Mouse (Mus musculus) intestine, embryonic 14.5 days (tissue): Measurements from ENCODE around the gene Lrrc72. TPM values are rescaled to one million over a fixed set of nuclear protein-coding genes. Genes with fewer than 3 reads are reported as not detected.

Source experiments
- ATAC-seq: fragments of 200-750 bp; cut with Nextera tagmentation; replicated peaks from 2 replicates; pipeline ENCODE4 v1.8.0; 2017; ENCODE audit warnings: low read depth, moderate number of reproducible peaks, moderate TSS enrichment, moderate library complexity; ENCODE audit not compliant: low FRiP score, low TSS enrichment
- DNase-seq: peaks from one replicate; pipeline ENCODE4 v3.0.0-alpha.2; 2018; ENCODE audit warnings: low spot score
- H3K27ac ChIP-seq: fragments of 300-500 bp; sonication (generic); 2 replicates; pipeline ENCODE4 v1.5.1; 2014; ENCODE audit warnings: low read depth, mild to moderate bottlenecking, control low read depth
- H3K27me3 ChIP-seq: fragments of 300-500 bp; sonication (generic); replicated peaks from 2 replicates; pipeline ENCODE4 v1.6.1; 2014; ENCODE audit warnings: low read length, control low read depth; ENCODE audit not compliant: control insufficient read depth, insufficient read depth
- H3K36me3 ChIP-seq: fragments of 300-500 bp; sonication (generic); 2 replicates; pipeline ENCODE4 v1.6.1; 2014; ENCODE audit warnings: low read length, control low read depth; ENCODE audit not compliant: control insufficient read depth, insufficient read depth
- H3K4me1 ChIP-seq: fragments of 300-500 bp; sonication (generic); replicated peaks from 2 replicates; pipeline ENCODE4 v1.6.1; 2014; ENCODE audit warnings: low read length, control low read depth, mixed read lengths; ENCODE audit not compliant: control insufficient read depth, insufficient read depth
- H3K4me2 ChIP-seq: fragments of 300-500 bp; sonication (generic); 2 replicates; pipeline ENCODE4 v1.6.1; 2014; ENCODE audit warnings: low read length
- H3K4me3 ChIP-seq: fragments of 300-500 bp; sonication (generic); 2 replicates; pipeline ENCODE4 v1.5.1; 2014; ENCODE audit warnings: low read depth, low read length, control low read depth, mixed read lengths
- H3K9ac ChIP-seq: fragments of 300-500 bp; sonication (generic); 2 replicates; pipeline ENCODE4 v1.6.1; 2014; ENCODE audit warnings: mild to moderate bottlenecking, low read length
- H3K9me3 ChIP-seq: fragments of 300-500 bp; sonication (generic); 2 replicates; pipeline ENCODE4 v1.6.1; 2016; ENCODE audit warnings: low read length, control low read depth; ENCODE audit not compliant: control insufficient read depth
- WGBS: fragments of 180-500 bp; shearing (Covaris S2); extraction: QIAGEN DNeasy Blood & Tissue Kit; methylation state at CpG from one replicate; pipeline ENCODE4 v1.1.7; 2014; 5-methylcytosine and 5-hydroxymethylcytosine counted together
- polyA plus RNA-seq: library from polyadenylated mRNA; unstranded; fragments of >200 nt; fragmentation: Nextera tagmentation; extraction: Ambion mirVana; gene quantifications from 2 replicates; pipeline ENCODE4 v1.2.1, GENCODE M21; 2014

Gene Lrrc72
- not detected in 2 replicates for polyA plus RNA-seq

DNA sequence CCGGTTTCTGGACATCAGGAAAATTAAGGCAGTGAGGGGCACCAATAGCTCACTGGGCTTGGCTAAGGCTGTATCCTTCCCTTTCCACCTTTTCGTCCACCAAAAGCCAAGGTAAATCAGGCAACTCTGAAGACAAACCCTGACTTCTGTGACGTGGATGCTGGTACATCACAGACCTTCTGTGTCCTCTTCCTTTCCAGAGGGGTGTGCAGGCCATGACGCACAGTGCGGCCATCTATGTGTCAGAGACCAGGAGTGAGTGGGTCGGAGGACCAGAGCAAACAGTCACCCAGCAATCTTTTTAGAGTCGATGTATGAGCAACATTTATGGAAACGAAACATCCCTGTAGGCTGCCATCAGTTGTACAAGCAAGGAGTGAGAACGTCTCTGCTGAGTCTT is at the start of gene Lrrc72:
Gene Lrrc72, minus strand, starts transcription at position 101 of the 400 bp plus-strand sequence.
- Histone ChIP-seq H3K27me3 (no peaks in the 10 kb centered on the region), H3K9me3 (no peaks in the 10 kb centered on the region), H3K27ac (no peak within 1 kb of the TSS), H3K36me3 (no peaks in the 10 kb centered on the region), H3K9ac (no peak within 1 kb of the TSS), H3K4me1 (no peaks in the 10 kb centered on the region; the same call in 1 of the 2 replicates), H3K4me2 (no peak within 1 kb of the TSS), H3K4me3 (no peak within 1 kb of the TSS)
- WGBS, result 88% methylated on average over 9 of the region's 9 CpGs
- DNase-seq, result no peak
- no peak for ATAC-seq

DNA sequence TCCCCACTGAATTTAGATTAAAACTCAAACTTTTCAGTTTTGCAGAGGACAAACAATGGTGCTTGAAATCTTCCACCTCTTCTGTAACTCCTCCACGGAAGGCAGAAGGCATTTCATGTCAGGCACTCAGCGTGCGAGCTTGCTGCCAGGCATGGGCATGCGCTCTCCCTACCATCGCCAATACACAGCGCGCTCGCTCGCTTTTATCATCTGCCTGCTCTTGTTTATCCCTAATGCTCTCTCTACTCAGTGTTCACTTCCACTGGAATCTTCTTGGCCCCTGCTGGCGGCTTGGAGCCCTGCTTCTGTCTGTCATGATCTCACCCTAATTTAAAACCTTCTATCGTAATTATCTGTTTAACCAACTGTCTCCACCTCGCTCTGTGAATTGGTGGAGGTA is 49.1 kb upstream of the Lrrc72 start:
- 73% methylated on average over 12 of the region's 12 CpGs for WGBS
- no peak for DNase-seq
- Histone ChIP-seq H3K4me2 (no peak overlapping the region), H3K4me1 (no peaks in the 10 kb centered on the region), H3K9me3 (no peaks in the 10 kb centered on the region), H3K36me3 (no peaks in the 10 kb centered on the region), H3K4me3 (no peak overlapping the region), H3K27me3 (no peaks in the 10 kb centered on the region), H3K9ac (no peak overlapping the region), H3K27ac (no peak overlapping the region)
- ATAC-seq, result no peak

DNA sequence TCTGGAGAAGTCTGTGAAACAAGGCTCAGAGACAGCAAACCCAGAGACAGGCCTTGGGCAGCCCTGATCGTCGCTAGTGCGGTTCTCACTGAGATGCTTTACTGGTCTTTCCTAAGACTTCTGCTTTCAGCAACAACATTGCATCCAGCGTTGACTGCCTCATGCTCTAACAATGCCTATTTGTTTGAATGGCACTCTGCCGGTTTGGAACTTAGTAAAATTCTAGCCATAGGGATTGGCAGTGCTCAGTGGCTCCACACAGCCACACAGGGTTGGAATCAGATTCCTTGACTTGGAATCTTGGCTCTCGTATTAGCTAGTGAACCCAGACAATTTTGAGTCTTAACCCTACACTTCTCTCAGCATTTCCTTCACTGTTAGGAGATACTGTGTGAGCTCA is 38.1 kb upstream of the Lrrc72 start:
- Histone ChIP-seq H3K36me3 (no peaks in the 10 kb centered on the region), H3K9ac (no peak overlapping the region), H3K9me3 (no peaks in the 10 kb centered on the region), H3K4me1 (no peaks in the 10 kb centered on the region), H3K4me3 (no peak overlapping the region), H3K27me3 (no peaks in the 10 kb centered on the region), H3K4me2 (no peak overlapping the region), H3K27ac (no peak overlapping the region)
- WGBS, result 85% methylated on average over 6 of the region's 6 CpGs
- no peak for ATAC-seq
- DNase-seq, result no peak

- no peak overlapping the region for H3K9ac ChIP-seq
- 73% methylated on average over 4 of the region's 4 CpGs for WGBS
- H3K27ac ChIP-seq, result no peak overlapping the region
- no peaks in the 10 kb centered on the region for H3K27me3 ChIP-seq
- H3K36me3 ChIP-seq, result no peaks in the 10 kb centered on the region
- H3K4me2 ChIP-seq, result no peak overlapping the region
- DNase-seq (no peak), ATAC-seq (no peak)
- no peaks in the 10 kb centered on the region for H3K4me1 ChIP-seq
- no peak overlapping the region for H3K4me3 ChIP-seq
- no peaks in the 10 kb centered on the region for H3K9me3 ChIP-seq
Measured at GRCm38 (mm10) chr12:36290465-36290864, 37.3 kb upstream of the Lrrc72 start.

- Histone ChIP-seq H3K4me2 (no peak overlapping the region), H3K4me1 (no peaks in the 10 kb centered on the region), H3K9me3 (no peaks in the 10 kb centered on the region), H3K4me3 (no peak overlapping the region), H3K9ac (no peak overlapping the region), H3K36me3 (no peaks in the 10 kb centered on the region), H3K27me3 (no peaks in the 10 kb centered on the region), H3K27ac (no peak overlapping the region)
- WGBS, result 90% methylated on average over 8 of the region's 8 CpGs
- ATAC-seq, result no peak
- no peak for DNase-seq
Measured at GRCm38 (mm10) chr12:36289634-36290033, 36.4 kb upstream of the Lrrc72 start.

GRCm38 (mm10) chr12:36274823-36275222 is 21.6 kb upstream of the Lrrc72 start:
- ATAC-seq, result no peak
- peaks cover 8% of the 10 kb centered on the region; the same call in 1 of the 2 replicates for H3K4me1 ChIP-seq
- 36% methylated on average over 3 of the region's 3 CpGs for WGBS

DNA sequence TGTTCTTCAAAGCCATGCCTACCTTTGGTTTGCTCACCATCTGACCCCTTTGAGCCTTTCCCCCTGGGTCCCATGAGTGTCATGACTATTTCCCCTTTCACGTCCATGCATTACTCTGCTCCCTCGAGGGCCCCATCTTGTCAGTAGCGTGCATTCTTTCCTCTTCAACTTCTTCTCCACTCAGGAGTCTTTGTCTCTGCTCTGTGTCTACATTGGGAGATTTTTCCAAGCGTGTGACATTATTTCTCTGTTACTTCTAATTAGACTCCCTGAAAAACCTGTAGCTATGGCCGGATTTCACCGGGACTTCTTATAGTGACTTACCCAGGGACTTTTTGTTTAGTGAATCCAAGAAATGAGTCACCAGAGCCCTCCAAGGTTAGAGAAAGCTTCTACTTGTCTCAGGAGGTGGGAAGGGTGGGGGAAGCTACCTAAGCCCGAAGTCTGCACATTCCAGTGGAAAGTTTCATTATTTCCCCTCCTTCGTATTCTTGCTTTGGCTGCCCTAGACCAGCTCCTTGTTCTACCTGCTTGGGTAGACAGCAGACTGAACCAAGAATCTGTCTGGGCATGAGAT is 14.6 kb upstream of the Lrrc72 start:
- Histone ChIP-seq H3K9ac (no peak overlapping the region), H3K4me3 (no peak overlapping the region), H3K27me3 (no peaks in the 10 kb centered on the region), H3K9me3 (no peaks in the 10 kb centered on the region), H3K4me2 (no peak overlapping the region), H3K4me1 (no peaks in the 10 kb centered on the region), H3K27ac (no peak overlapping the region), H3K36me3 (no peaks in the 10 kb centered on the region)
- ATAC-seq, result no peak
- no peak for DNase-seq
- 88% methylated on average over 8 of the region's 8 CpGs for WGBS

More at GRCm38 (mm10) chr12:36274823-36275222, 21.6 kb upstream of the Lrrc72 start:
- Histone ChIP-seq H3K4me3 (no peak overlapping the region), H3K9me3 (no peaks in the 10 kb centered on the region), H3K27ac (no peak overlapping the region), H3K36me3 (no peaks in the 10 kb centered on the region), H3K27me3 (no peaks in the 10 kb centered on the region), H3K9ac (no peak overlapping the region), H3K4me2 (no peak overlapping the region)
- DNase-seq, result peak; percentile 52

GRCm38 (mm10) chr12:36262116-36262721 is 9.0 kb upstream of the Lrrc72 start:
- H3K9me3 ChIP-seq, result no peaks in the 10 kb centered on the region
- no peaks in the 10 kb centered on the region for H3K36me3 ChIP-seq
- H3K4me3 ChIP-seq, result no peak overlapping the region
- H3K27ac ChIP-seq, result no peak overlapping the region
- 0 out of 2 replicates have a peak, but pooled peaks cover 3% of the 10 kb centered on the region for H3K4me1 ChIP-seq
- WGBS, result 44% methylated on average over 11 of the region's 11 CpGs
- DNase-seq (no peak), ATAC-seq (no peak)
- no peak overlapping the region for H3K9ac ChIP-seq
- no peak overlapping the region for H3K4me2 ChIP-seq
- no peaks in the 10 kb centered on the region for H3K27me3 ChIP-seq

DNA sequence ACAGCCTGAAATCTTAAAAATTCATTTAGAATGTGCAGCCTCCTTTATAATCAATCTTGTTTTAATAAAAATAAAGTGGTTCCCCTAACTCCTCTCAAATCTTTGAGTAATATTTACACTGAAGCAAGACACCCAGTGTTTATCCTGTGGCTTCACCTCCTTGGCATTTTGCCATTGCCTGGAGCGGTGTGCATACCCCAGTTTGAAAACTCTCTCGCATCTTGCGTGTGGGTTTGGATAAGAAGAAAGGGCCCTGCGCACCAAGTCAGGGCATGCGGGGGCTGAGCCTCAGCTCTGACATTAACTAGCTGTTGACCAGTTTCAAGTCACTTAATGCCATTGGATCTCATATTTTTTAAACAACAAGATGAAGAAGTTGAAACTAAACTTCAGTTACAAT is 2.2 kb upstream of the Lrrc72 start:
- no peaks in the 10 kb centered on the region for H3K27me3 ChIP-seq
- no peak overlapping the region for H3K27ac ChIP-seq
- no peaks in the 10 kb centered on the region; the same call in 1 of the 2 replicates for H3K4me1 ChIP-seq
- no peaks in the 10 kb centered on the region for H3K9me3 ChIP-seq
- H3K4me2 ChIP-seq, result no peak overlapping the region
- no peak overlapping the region for H3K9ac ChIP-seq
- no peak for ATAC-seq
- 28% methylated on average over 5 of the region's 5 CpGs for WGBS
- H3K4me3 ChIP-seq, result no peak overlapping the region
- H3K36me3 ChIP-seq, result no peaks in the 10 kb centered on the region
- no peak for DNase-seq
